13 mouse cellular contexts compared by ENCODE assay signal in the genomic region with DNA sequence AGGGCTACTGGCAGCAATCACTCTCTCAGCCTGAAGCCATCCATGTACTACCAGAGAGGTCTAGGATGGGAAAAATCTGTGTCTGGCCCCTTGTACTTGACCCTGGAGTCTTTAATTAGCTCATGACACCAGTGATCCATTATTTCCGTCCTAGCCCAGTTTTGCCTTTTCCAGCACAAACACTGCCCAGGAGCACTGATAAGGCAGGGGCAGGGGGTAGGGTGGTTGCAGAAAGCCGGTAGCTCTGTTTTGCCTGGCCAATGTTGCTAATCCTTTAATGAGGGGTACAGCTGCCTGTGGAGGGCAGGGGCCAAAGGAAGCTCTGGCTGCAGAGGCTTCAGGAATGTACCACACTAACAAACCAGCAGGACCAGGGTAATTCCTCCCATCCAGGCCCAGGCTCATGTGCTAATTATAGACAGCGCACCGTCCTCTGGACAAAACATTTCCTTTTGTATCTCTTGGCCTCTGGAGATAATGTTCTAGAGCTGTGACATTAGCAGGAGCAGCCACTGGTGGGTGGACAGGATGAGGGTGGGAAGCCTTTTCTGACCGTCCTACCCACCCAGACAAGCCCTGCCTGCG.
DNase-seq lines count a peak whose midpoint lies in the region; ATAC-seq and TF ChIP-seq lines count a peak whose summit lies in the region.
"Had no signal": no experiment of that assay in that cellular context is flagged by ENCODE, and none has a peak within 500 bp of the region (broad histone marks: within the 10 kb centered on the region; RNA-seq: fewer than 3 reads in every experiment).

No protein-coding gene starts in this region.

- H3K36me3 ChIP-seq in liver, embryonic 12.5 days, result no peaks in the 10 kb centered on the region
- H3K36me3 ChIP-seq: neural tube, embryonic 13.5 days had no signal

- no peak overlapping the region for H3K27ac ChIP-seq in liver, embryonic 12.5 days
- H3K27ac ChIP-seq in layer of hippocampus, adult 2 months, result no peak overlapping the region
- H3K27ac ChIP-seq: neural tube, embryonic 13.5 days had no signal

- no peak overlapping the region for H3K4me2 ChIP-seq in liver, embryonic 12.5 days
- H3K4me2 ChIP-seq: neural tube, embryonic 13.5 days had no signal

- H3K4me1 ChIP-seq in liver, embryonic 12.5 days, result no peaks in the 10 kb centered on the region
- H3K4me1 ChIP-seq: megakaryocyte, embryonic 14.5 days had no signal

- WGBS in liver, embryonic 12.5 days (ENCODE audit: insufficient replicate concordance), result 41% methylated on average over 6 of the region's 6 CpGs

- peak; percentile 24; the same call in 1 of the 2 replicates for ATAC-seq in liver, embryonic 12.5 days
- ATAC-seq: intestine, postnatal 0 days had no signal

- H3K4me3 ChIP-seq in liver, embryonic 12.5 days, result no peak overlapping the region
- H3K4me3 ChIP-seq in layer of hippocampus, adult 2 months, result no peak overlapping the region
- H3K4me3 ChIP-seq: neural tube, embryonic 13.5 days had no signal

- DNase-seq in adrenal gland, postnatal 14 days, result peak; percentile 53
- DNase-seq in heart, adult 11 months, result peak; percentile 98
- DNase-seq in heart, postnatal 4 days, result peak; percentile 25
- no peak for DNase-seq in thymus, postnatal 4 days
- DNase-seq in MN1 (ENCODE audit: low spot score), result no peak
- no peak for DNase-seq in natural killer cell, adult 2 months (ENCODE audit: low spot score in 2 of 2)
- DNase-seq in layer of hippocampus, adult 2 months (ENCODE audit: low spot score in 2 of 2), result no peak
- DNase-seq: cerebellum, adult 11-12 months; gastrocnemius, postnatal 25 days had no signal

- no peak for TF ChIP-seq CTCF in layer of hippocampus, adult 2 months (conservative IDR thresholded peaks at IDR 0.05)

- H3K9me3 ChIP-seq in liver, embryonic 12.5 days (replicated peaks), result no peaks in the 10 kb centered on the region
- H3K9me3 ChIP-seq: neural tube, embryonic 13.5 days had no signal

- no peaks in the 10 kb centered on the region for H3K27me3 ChIP-seq in liver, embryonic 12.5 days (replicated peaks)
- H3K27me3 ChIP-seq: megakaryocyte, embryonic 14.5 days; neural tube, embryonic 13.5 days had no signal

- no peak overlapping the region for H3K9ac ChIP-seq in liver, embryonic 12.5 days
- H3K9ac ChIP-seq: neural tube, embryonic 13.5 days had no signal

Comparison
In these comparisons a context has a peak if more than half of its experiments do, and no peak if none do; other contexts are left out.
1. DNase-seq: peak in adrenal gland, postnatal 14 days (single experiment), heart, adult 11 months (single experiment) and heart, postnatal 4 days (single experiment); none in thymus, postnatal 4 days (single experiment), MN1 (single experiment), natural killer cell, adult 2 months (0 of 2) and layer of hippocampus, adult 2 months (0 of 2).